Mouse (Mus musculus): ENCODE data around the gene Crybg3.

- TF ChIP-seq CTCF (IDR thresholded peaks at IDR 0.05; ENCODE audit: low read depth) (no peak), EP300 (optimal IDR thresholded peaks at IDR 0.05) (peak; percentile 56)
These were observed 41.2 kb downstream of the Crybg3 start for GRCm38 (mm10) chr16:59559300-59560200.
